Comparison of ENCODE assay signal across 11 mouse cellular contexts in the genomic region with DNA sequence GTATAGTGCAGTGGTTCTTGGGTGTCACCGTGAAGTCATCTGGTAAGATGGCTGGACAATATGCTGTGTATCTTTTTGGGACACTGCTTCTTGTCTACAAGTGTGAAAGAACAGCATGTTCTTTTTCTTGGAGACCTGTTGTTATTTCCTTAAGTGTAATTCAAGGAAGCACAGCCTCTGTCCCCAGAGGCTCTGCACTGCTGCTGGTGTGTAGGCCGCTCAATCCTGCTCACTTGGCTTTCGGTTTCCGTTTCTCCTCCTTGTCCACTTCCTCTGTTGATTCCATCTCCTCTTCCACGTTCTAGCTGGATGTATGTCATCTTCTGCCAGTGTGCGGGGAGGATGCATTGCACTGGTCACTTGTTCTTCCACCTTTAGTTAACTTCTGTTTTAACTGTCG. TPM values are rescaled to one million over a fixed set of nuclear protein-coding genes. Genes with fewer than 3 reads are reported as not detected.
DNase-seq lines count a peak whose midpoint lies in the region; ATAC-seq and TF ChIP-seq lines count a peak whose summit lies in the region.
"Had no signal": no experiment of that assay in that cellular context is flagged by ENCODE, and none has a peak within 500 bp of the region (broad histone marks: within the 10 kb centered on the region; RNA-seq: fewer than 3 reads in every experiment).

No protein-coding gene starts in this region.

- H3K27ac ChIP-seq in forebrain, postnatal 0 days (ENCODE audit: low read depth, low read length): no peak overlapping the region
- H3K27ac ChIP-seq in forebrain, embryonic 12.5 days: no peak overlapping the region
- H3K27ac ChIP-seq: forebrain, embryonic 13.5 days; limb, embryonic 13.5 days had no signal

- intact Hi-C loops in heart, postnatal 10 days (cut with DNase I): loop anchor here (5.0 kb wide), 1 partner anchor 125 kb away; a partner anchor contains a TSS

- TF ChIP-seq CTCF in forebrain, postnatal 0 days (IDR thresholded peaks at IDR 0.05; ENCODE audit: low read depth): no peak
- no peak for TF ChIP-seq CTCF in lung, adult 2 months (IDR thresholded peaks at IDR 0.05; ENCODE audit: insufficient read depth, low read length)

- H3K9ac ChIP-seq in forebrain, postnatal 0 days: no peak overlapping the region
- H3K9ac ChIP-seq in forebrain, embryonic 12.5 days: no peak overlapping the region
- H3K9ac ChIP-seq: forebrain, embryonic 13.5 days; limb, embryonic 13.5 days had no signal

- H3K36me3 ChIP-seq in forebrain, postnatal 0 days (ENCODE audit: insufficient read depth): no peaks in the 10 kb centered on the region
- H3K36me3 ChIP-seq in forebrain, embryonic 12.5 days (replicated peaks): no peaks in the 10 kb centered on the region
- H3K36me3 ChIP-seq in myocyte (ENCODE audit: control insufficient read depth, insufficient read depth): no peaks in the 10 kb centered on the region
- H3K36me3 ChIP-seq: limb, embryonic 13.5 days had no signal

- 62% methylated on average over 7 of the region's 7 CpGs for WGBS in forebrain, postnatal 0 days
- 78% methylated on average over 7 of the region's 7 CpGs for WGBS in forebrain, embryonic 12.5 days
- 43% methylated on average over 7 of the region's 7 CpGs for WGBS in lung, adult 2 months

- no peaks in the 10 kb centered on the region for H3K4me1 ChIP-seq in forebrain, postnatal 0 days (ENCODE audit: insufficient read depth)
- H3K4me1 ChIP-seq in forebrain, embryonic 12.5 days: peaks cover 17% of the 10 kb centered on the region
- H3K4me1 ChIP-seq in lung, adult 2 months (ENCODE audit: control insufficient read depth, insufficient read depth, low read length): peaks cover 19% of the 10 kb centered on the region

- no peak for DNase-seq in forebrain, postnatal 0 days
- DNase-seq in lung, adult 18-20 months: peak; percentile 18 to 47
- DNase-seq in lung, adult 2 months: no peak
- DNase-seq in heart, postnatal 10 days: peak; percentile 53 to 55
- no peak for DNase-seq in spleen, adult 18-20 months
- DNase-seq in thymus, adult 18-20 months: no peak
- DNase-seq: cerebellum, adult 11-12 months had no signal

- H3K4me3 ChIP-seq in forebrain, postnatal 0 days (ENCODE audit: low read depth, low read length): no peak overlapping the region
- no peak overlapping the region for H3K4me3 ChIP-seq in forebrain, embryonic 12.5 days (replicated peaks)
- H3K4me3 ChIP-seq in lung, adult 2 months (replicated peaks; ENCODE audit: extremely low read depth, low read depth, low read length): no peak overlapping the region
- H3K4me3 ChIP-seq in myocyte: no peak overlapping the region
- H3K4me3 ChIP-seq: forebrain, embryonic 13.5 days; limb, embryonic 13.5 days had no signal

- H3K4me2 ChIP-seq in forebrain, postnatal 0 days (ENCODE audit: low read depth): no peak overlapping the region
- H3K4me2 ChIP-seq in forebrain, embryonic 12.5 days: no peak overlapping the region
- H3K4me2 ChIP-seq in myocyte (ENCODE audit: low read depth): peak overlapping the region; percentile 73
- H3K4me2 ChIP-seq: forebrain, embryonic 13.5 days; limb, embryonic 13.5 days had no signal

- H3K9me3 ChIP-seq in forebrain, postnatal 0 days (ENCODE audit: low read length): no peaks in the 10 kb centered on the region
- no peaks in the 10 kb centered on the region for H3K9me3 ChIP-seq in forebrain, embryonic 12.5 days
- H3K9me3 ChIP-seq: forebrain, embryonic 13.5 days; limb, embryonic 13.5 days had no signal

- peaks cover 27% of the 10 kb centered on the region for H3K79me2 ChIP-seq in myocyte (ENCODE audit: control insufficient read depth, insufficient read depth)

- ATAC-seq in forebrain, postnatal 0 days: peak; percentile 36
- no peak for ATAC-seq in forebrain, embryonic 12.5 days (ENCODE audit: low FRiP score)
- ATAC-seq: forebrain, embryonic 13.5 days had no signal

- H3K27me3 ChIP-seq in forebrain, postnatal 0 days (ENCODE audit: insufficient read depth, low read length): no peaks in the 10 kb centered on the region
- no peaks in the 10 kb centered on the region for H3K27me3 ChIP-seq in forebrain, embryonic 12.5 days
- no peaks in the 10 kb centered on the region for H3K27me3 ChIP-seq in myocyte (ENCODE audit: control insufficient read depth, insufficient read depth, insufficient read length)
- H3K27me3 ChIP-seq: forebrain, embryonic 13.5 days; limb, embryonic 13.5 days had no signal

- no peak overlapping the region for H3ac ChIP-seq in myocyte (ENCODE audit: control insufficient read depth, insufficient read length)

- no peak for TF ChIP-seq POLR2A in lung, adult 2 months (IDR thresholded peaks at IDR 0.05; ENCODE audit: borderline replicate concordance, extremely low read depth, low read depth, low read length)
- no peak for TF ChIP-seq POLR2A in myocyte (IDR thresholded peaks at IDR 0.05; ENCODE audit: insufficient read length, low read depth)

TF ChIP-seq in myocyte, 11 proteins besides CTCF, POLR2A, EP300 and RAD21:
- TF ChIP-seq MAX (IDR thresholded peaks at IDR 0.05; ENCODE audit: low read depth) (no peak), TCF12 (IDR thresholded peaks at IDR 0.05; ENCODE audit: insufficient read depth, poor library complexity, severe bottlenecking) (no peak), SRF (IDR thresholded peaks at IDR 0.05; ENCODE audit: control insufficient read depth, insufficient read length, low read depth) (no peak), MYOD1 (IDR thresholded peaks at IDR 0.05; ENCODE audit: control insufficient read depth in 1 of 3, insufficient read length in 2 of 3, low read depth in 2 of 3) (no peak), REST (IDR thresholded peaks at IDR 0.05; ENCODE audit: insufficient read depth, insufficient read length) (no peak), POLR2AphosphoS2 (IDR thresholded peaks at IDR 0.05; ENCODE audit: insufficient read length, low read depth) (no peak), E2F4 (IDR thresholded peaks at IDR 0.05; ENCODE audit: insufficient read depth) (no peak), USF1 (IDR thresholded peaks at IDR 0.05; ENCODE audit: low read depth) (no peak)

RNA-seq across cellular contexts. Expression of a gene that starts 19.0 kb away (rescaled TPM):
- total RNA-seq in forebrain, postnatal 0 days (2014; rRNA removed): 10.5 and 12.0 TPM in 2 replicates
- 4.1 and 5.6 TPM in 2 replicates for polyA plus RNA-seq in forebrain, postnatal 0 days (2015; fragmentation: Nextera tagmentation; extraction: Ambion mirVana)
- polyA plus RNA-seq in forebrain, embryonic 12.5 days (2016; fragmentation: Nextera tagmentation; extraction: Ambion mirVana): 12.9 and 14.5 TPM in 2 replicates
- 4.7 and 7.3 TPM in 2 replicates for polyA plus RNA-seq in lung, adult 2 months (2012; rRNA removed)
- total RNA-seq in heart, postnatal 10 days (2021): 10 to 100 TPM; 25.6 to 26.1 TPM
- polyA plus RNA-seq in myocyte (2012; fragmentation: generic; extraction: Trizol): 1.3 TPM

Comparison
In these comparisons a context has a peak if more than half of its experiments do, and no peak if none do; other contexts are left out.
1. DNase-seq: peak in lung, adult 18-20 months (2 of 2) and heart, postnatal 10 days (2 of 2); none in forebrain, postnatal 0 days (single experiment), lung, adult 2 months (single experiment), spleen, adult 18-20 months (0 of 2) and thymus, adult 18-20 months (0 of 2).